Mouse (Mus musculus) skeletal muscle tissue, postnatal 0 days (tissue): ENCODE results near the gene Grik2. TPM values are rescaled to one million over a fixed set of nuclear protein-coding genes. Genes with fewer than 3 reads are reported as not detected.

ENCODE experiments used
- polyA plus RNA-seq: library from polyadenylated mRNA; unstranded; fragments of >200 nt; fragmentation: Nextera tagmentation; extraction: Ambion mirVana; gene quantifications from 2 replicates; pipeline ENCODE4 v1.2.1, GENCODE M21; 2015

Grik2 gene
- 0.47 and 0.61 TPM in 2 replicates for polyA plus RNA-seq

GRCm38 (mm10) chr10:49788381-49788906 is at the start of gene Grik2:
Grik2 (minus strand) TSS chr10:49788766.

